Mouse (Mus musculus) heart, postnatal 0 days (tissue): ENCODE data around the gene Mei4. TPM values are rescaled to one million over a fixed set of nuclear protein-coding genes. Genes with fewer than 3 reads are reported as not detected.
A peak's percentile ranks its signal among the peaks of the same experiment; 100 is the strongest.

Experiments used
- ATAC-seq: fragments of 200-750 bp; cut with Nextera tagmentation; 2 replicates; pipeline ENCODE4 v1.8.0; 2017; ENCODE audit warnings: low read depth, moderate number of reproducible peaks, moderate library complexity; ENCODE audit not compliant: insufficient read depth
- DNase-seq: peaks from one replicate; pipeline ENCODE4 v3.0.0-alpha.2; 2016; ENCODE audit warnings: low spot score
- H3K27ac ChIP-seq: fragments of 300-500 bp; sonication (generic); 2 replicates; pipeline ENCODE4 v1.5.1; 2014; ENCODE audit warnings: low read depth, mild to moderate bottlenecking
- H3K27me3 ChIP-seq: fragments of 300-500 bp; sonication (generic); 2 replicates; pipeline ENCODE4 v1.6.1; 2014; ENCODE audit warnings: low read length, mixed read lengths; ENCODE audit not compliant: control insufficient read depth, insufficient read depth
- H3K36me3 ChIP-seq: fragments of 300-500 bp; sonication (generic); replicated peaks from 2 replicates; pipeline ENCODE4 v1.6.1; 2014; ENCODE audit warnings: low read length, mixed read lengths; ENCODE audit not compliant: control insufficient read depth, insufficient read depth
- H3K4me1 ChIP-seq: fragments of 300-500 bp; sonication (generic); 2 replicates; pipeline ENCODE4 v1.6.1; 2014; ENCODE audit warnings: antibody characterized with exemption; ENCODE audit not compliant: control insufficient read depth, insufficient read depth
- H3K4me2 ChIP-seq: fragments of 300-500 bp; sonication (generic); 2 replicates; pipeline ENCODE4 v1.6.1; 2014; ENCODE audit warnings: low read depth, mild to moderate bottlenecking, low read length, moderate library complexity
- H3K4me3 ChIP-seq: fragments of 300-500 bp; sonication (generic); 2 replicates; pipeline ENCODE4 v1.5.1; 2014; ENCODE audit warnings: low read depth, low read length
- H3K9ac ChIP-seq: fragments of 300-500 bp; sonication (generic); replicated peaks from 2 replicates; pipeline ENCODE4 v1.6.1; 2014; ENCODE audit warnings: low read depth, low read length, mixed read lengths
- H3K9me3 ChIP-seq: fragments of 300-500 bp; sonication (generic); replicated peaks from 2 replicates; pipeline ENCODE4 v1.6.1; 2016; ENCODE audit warnings: low read length; ENCODE audit not compliant: control insufficient read depth
- CTCF ChIP-seq: IDR thresholded peaks from 2 replicates; pipeline ENCODE4 v1.5.1; 2016; ENCODE audit warnings: antibody characterized with exemption, control low read depth, low read depth
- EP300 ChIP-seq: IDR thresholded peaks from 2 replicates; pipeline ENCODE4 v1.6.1; 2016; ENCODE audit warnings: antibody characterized with exemption, low read depth
- WGBS: fragments of 180-500 bp; shearing (Covaris S2); extraction: QIAGEN DNeasy Blood & Tissue Kit; methylation state at CpG from one replicate; pipeline ENCODE4 v1.1.7; 2014; 5-methylcytosine and 5-hydroxymethylcytosine counted together
- polyA plus RNA-seq: library from polyadenylated mRNA; unstranded; fragments of >200 nt; fragmentation: Nextera tagmentation; extraction: Ambion mirVana; gene quantifications from 2 replicates; pipeline ENCODE4 v1.2.1, GENCODE M21; 2015
- total RNA-seq: library from RNA; depleted of rRNA; stranded (reverse); fragments of >200 nt; gene quantifications from 2 replicates; pipeline ENCODE4 v1.2.3, GENCODE M21; 2014; ENCODE audit warnings: low replicate concordance

The Mei4 gene
- total and polyA plus RNA-seq, 2 experiments from 2014 or later: not detected

GRCm38 (mm10) chr9:81863888-81864234 is 391 bp downstream of the Mei4 start:
- 19% methylated on average over 13 of the region's 13 CpGs for WGBS
- Histone ChIP-seq H3K4me1 (no peaks in the 10 kb centered on the region), H3K27me3 (peaks cover 9% of the 10 kb centered on the region), H3K9me3 (no peaks in the 10 kb centered on the region), H3K9ac (no peak overlapping the region; the same call in 1 of the 2 replicates), H3K4me3 (peak overlapping the region; percentile 38), H3K36me3 (no peaks in the 10 kb centered on the region), H3K27ac (no peak overlapping the region), H3K4me2 (peak overlapping the region; percentile 61)
- ATAC-seq: no peak
- TF ChIP-seq CTCF (no peak), EP300 (no peak)
- no peak for DNase-seq

GRCm38 (mm10) chr9:81866032-81866431 is 2.6 kb downstream of the Mei4 start:
- Histone ChIP-seq H3K27me3 (peaks cover 9% of the 10 kb centered on the region), H3K4me1 (no peaks in the 10 kb centered on the region), H3K4me2 (no peak overlapping the region), H3K36me3 (no peaks in the 10 kb centered on the region), H3K9ac (no peak overlapping the region), H3K4me3 (no peak overlapping the region), H3K27ac (no peak overlapping the region), H3K9me3 (no peaks in the 10 kb centered on the region)
- no peak for TF ChIP-seq CTCF
- no peak for DNase-seq
- no peak for ATAC-seq
- WGBS: 58% methylated on average over 2 of the region's 2 CpGs

- no peaks in the 10 kb centered on the region for H3K36me3 ChIP-seq
- no peak overlapping the region for H3K9ac ChIP-seq
- H3K4me1 ChIP-seq: no peaks in the 10 kb centered on the region
- DNase-seq (no peak), ATAC-seq (no peak)
- no peak overlapping the region for H3K27ac ChIP-seq
- no peaks in the 10 kb centered on the region for H3K27me3 ChIP-seq
- H3K4me3 ChIP-seq: no peak overlapping the region
- no peak overlapping the region for H3K4me2 ChIP-seq
- TF ChIP-seq CTCF: no peak
- TF ChIP-seq EP300: no peak
- H3K9me3 ChIP-seq: no peaks in the 10 kb centered on the region
- 83% methylated on average over 1 of the region's 1 CpGs for WGBS
These were observed 58.0 kb downstream of the Mei4 start for GRCm38 (mm10) chr9:81921456-81921855.

GRCm38 (mm10) chr9:81924744-81925143 is 61.3 kb downstream of the Mei4 start:
- H3K27me3 ChIP-seq: no peaks in the 10 kb centered on the region
- DNase-seq (no peak), ATAC-seq (no peak)
- no peak overlapping the region for H3K9ac ChIP-seq
- H3K4me2 ChIP-seq: no peak overlapping the region
- no peak overlapping the region for H3K4me3 ChIP-seq
- H3K9me3 ChIP-seq: no peaks in the 10 kb centered on the region
- H3K27ac ChIP-seq: no peak overlapping the region
- TF ChIP-seq CTCF: no peak
- no peak for TF ChIP-seq EP300
- no peaks in the 10 kb centered on the region for H3K36me3 ChIP-seq
- no peaks in the 10 kb centered on the region for H3K4me1 ChIP-seq

- Histone ChIP-seq H3K9me3 (no peaks in the 10 kb centered on the region), H3K4me1 (no peaks in the 10 kb centered on the region), H3K9ac (no peak overlapping the region), H3K27me3 (no peaks in the 10 kb centered on the region), H3K4me2 (no peak overlapping the region), H3K4me3 (no peak overlapping the region), H3K36me3 (no peaks in the 10 kb centered on the region), H3K27ac (no peak overlapping the region)
- TF ChIP-seq EP300 (no peak), CTCF (no peak)
- ATAC-seq (no peak), DNase-seq (no peak)
- WGBS: 65% methylated on average over 4 of the region's 4 CpGs
These were observed 77.1 kb downstream of the Mei4 start for GRCm38 (mm10) chr9:81940533-81940932.

- 76% methylated on average over 6 of the region's 6 CpGs for WGBS
These were observed 82.2 kb downstream of the Mei4 start for GRCm38 (mm10) chr9:81945624-81946023.

More at GRCm38 (mm10) chr9:81945624-81946023, 82.2 kb downstream of the Mei4 start:
- Histone ChIP-seq H3K27ac (no peak overlapping the region), H3K4me2 (no peak overlapping the region), H3K4me1 (no peaks in the 10 kb centered on the region), H3K4me3 (no peak overlapping the region), H3K27me3 (no peaks in the 10 kb centered on the region), H3K9me3 (no peaks in the 10 kb centered on the region), H3K36me3 (no peaks in the 10 kb centered on the region), H3K9ac (no peak overlapping the region)
- no peak for ATAC-seq
- TF ChIP-seq CTCF (no peak), EP300 (no peak)
- DNase-seq: no peak
